Mouse (Mus musculus): ENCODE results near the gene Trib2.

GRCm38 (mm10) chr12:15811682-15812081 is 5.0 kb downstream of the Trib2 start:
- TF ChIP-seq SIN3A (IDR thresholded peaks at IDR 0.05; ENCODE audit: low read length) = no peak
- TF ChIP-seq ELF1 (IDR thresholded peaks at IDR 0.05; ENCODE audit: low read depth, low read length) = no peak
- TF ChIP-seq JUN (IDR thresholded peaks at IDR 0.05; ENCODE audit: insufficient read depth, low read depth, low read length) = no peak
- TF ChIP-seq EP300 (IDR thresholded peaks at IDR 0.05; ENCODE audit: low read length) = no peak
- TF ChIP-seq E2F4 (IDR thresholded peaks at IDR 0.05; ENCODE audit: insufficient replicate concordance, low read depth, low read length) = no peak
- TF ChIP-seq POLR2A (IDR thresholded peaks at IDR 0.05; ENCODE audit: low read depth, low read length) = no peak
- TF ChIP-seq CTCF (conservative IDR thresholded peaks at IDR 0.05 in 1 of 2, IDR thresholded peaks at IDR 0.05 in 1 of 2; ENCODE audit: low read depth in 2 of 2, low read length in 2 of 2) = no peak
